Mouse (Mus musculus) left cerebral cortex, adult 2 months (tissue): ENCODE measurements at regions not wholly inside any gene's neighbourhood (a gene's known extent, or its start where the extent isn't known, plus 50 kb on each side); places are given as distances from the start of the nearest gene placed in this dataset.

Source experiments
- DNase-seq, 2 experiments: peaks; one replicate each; pipeline ENCODE4 v3.0.0; 2021 to 2022; ENCODE audit warnings: low spot score in 2 of 2, mixed read lengths in 1 of 2; ENCODE audit errors: extremely low spot score in 1 of 2
- H3K27ac ChIP-seq: fragments of 200-600 bp; 2 replicates; pipeline ENCODE4 v1.8.1; 2022
- H3K4me3 ChIP-seq: fragments of 200-600 bp; 2 replicates; pipeline ENCODE4 v1.8.1; 2022
- CTCF ChIP-seq: fragments of 200-600 bp; IDR thresholded peaks from 2 replicates; pipeline ENCODE4 v1.8.1; 2022; ENCODE audit warnings: antibody characterized with exemption, mild to moderate bottlenecking, moderate library complexity
- intact Hi-C: fragments of 180-260 bp; cut with DNase I; formaldehyde crosslinking; loops from one replicate; pipeline ENCODE4 v1.15.1; 2025

- DNase-seq, result no peak
- intact Hi-C loops, result no loop called here
Observed at GRCm38 (mm10) chr17:16101548-16101947, 270.7 kb upstream of the Rgmb start.

GRCm38 (mm10) chr17:16092952-16093351 is 262.1 kb upstream of the Rgmb start:
- no peak for DNase-seq
- TF ChIP-seq CTCF, result no peak
- Histone ChIP-seq H3K4me3 (no peak overlapping the region), H3K27ac (no peak overlapping the region)
- intact Hi-C loops, result no loop called here

More at GRCm38 (mm10) chr17:16101548-16101947, 270.7 kb upstream of the Rgmb start:
- TF ChIP-seq CTCF, result no peak
- Histone ChIP-seq H3K27ac (no peak overlapping the region), H3K4me3 (no peak overlapping the region)

GRCm38 (mm10) chr17:16089619-16090280 is 258.9 kb upstream of the Rgmb start:
- no peak overlapping the region for H3K27ac ChIP-seq
- intact Hi-C loops, result no loop called here
- H3K4me3 ChIP-seq, result no peak overlapping the region
- DNase-seq, result no peak
- TF ChIP-seq CTCF, result no peak

- DNase-seq, result no peak
- Histone ChIP-seq H3K27ac (no peak overlapping the region), H3K4me3 (no peak overlapping the region)
- no peak for TF ChIP-seq CTCF
- intact Hi-C loops, result no loop called here
Observed at GRCm38 (mm10) chr17:16088879-16089618, 258.2 kb upstream of the Rgmb start.

- no peak for TF ChIP-seq CTCF
- no peak for DNase-seq
- Histone ChIP-seq H3K4me3 (no peak overlapping the region), H3K27ac (no peak overlapping the region)
- intact Hi-C loops, result no loop called here
Observed at GRCm38 (mm10) chr17:16087046-16087445, 256.2 kb upstream of the Rgmb start.

- intact Hi-C loops, result no loop called here
- no peak for DNase-seq
- Histone ChIP-seq H3K27ac (no peak overlapping the region), H3K4me3 (no peak overlapping the region)
- TF ChIP-seq CTCF, result no peak
Observed at GRCm38 (mm10) chr17:16082842-16083241, 252.0 kb upstream of the Rgmb start.

GRCm38 (mm10) chr17:16078549-16078948 is 247.7 kb upstream of the Rgmb start:
- intact Hi-C loops, result no loop called here

GRCm38 (mm10) chr17:16069334-16069733 is 238.5 kb upstream of the Rgmb start:
- intact Hi-C loops, result no loop called here
- H3K27ac ChIP-seq, result no peak overlapping the region
- no peak for TF ChIP-seq CTCF
- H3K4me3 ChIP-seq, result no peak overlapping the region
- no peak for DNase-seq

More at GRCm38 (mm10) chr17:16078549-16078948, 247.7 kb upstream of the Rgmb start:
- no peak for DNase-seq
- H3K27ac ChIP-seq, result no peak overlapping the region
- TF ChIP-seq CTCF, result no peak
- H3K4me3 ChIP-seq, result no peak overlapping the region

- no peak for TF ChIP-seq CTCF
- intact Hi-C loops, result no loop called here
- no peak for DNase-seq
- Histone ChIP-seq H3K4me3 (no peak overlapping the region), H3K27ac (no peak overlapping the region)
Observed at GRCm38 (mm10) chr17:16067858-16068257, 237.0 kb upstream of the Rgmb start.

GRCm38 (mm10) chr17:16054481-16054880 is 223.6 kb upstream of the Rgmb start:
- intact Hi-C loops, result no loop called here
- Histone ChIP-seq H3K27ac (no peak overlapping the region), H3K4me3 (no peak overlapping the region)
- TF ChIP-seq CTCF, result no peak
- no peak for DNase-seq

- no peak overlapping the region for H3K4me3 ChIP-seq
- no peak overlapping the region for H3K27ac ChIP-seq
- intact Hi-C loops, result no loop called here
- TF ChIP-seq CTCF, result no peak
- no peak for DNase-seq
Observed at GRCm38 (mm10) chr17:16051713-16052112, 220.9 kb upstream of the Rgmb start.

- no peak for TF ChIP-seq CTCF
- no peak for DNase-seq
- intact Hi-C loops, result no loop called here
- Histone ChIP-seq H3K4me3 (no peak overlapping the region), H3K27ac (no peak overlapping the region)
Observed at GRCm38 (mm10) chr17:16041542-16042251, 210.9 kb upstream of the Rgmb start.
